Mouse (Mus musculus): ENCODE measurements at regions not wholly inside any gene's neighbourhood (a gene's known extent, or its start where the extent isn't known, plus 50 kb on each side); places are given as distances from the start of the nearest gene placed in this dataset.

GRCm38 (mm10) chr7:40751779-40752178 lies 146.3 kb upstream of the Vstm2b start:
- DNase-seq (ENCODE audit: low spot score): no peak

GRCm38 (mm10) chr7:40752195-40752594 lies 145.9 kb upstream of the Vstm2b start:
- DNase-seq (ENCODE audit: low spot score): no peak

GRCm38 (mm10) chr7:40753490-40753889 lies 144.6 kb upstream of the Vstm2b start:
- DNase-seq (ENCODE audit: low spot score): no peak

- DNase-seq (ENCODE audit: low spot score): no peak
Measured at GRCm38 (mm10) chr7:40762520-40762919, 135.6 kb upstream of the Vstm2b start.

- no peak for DNase-seq (ENCODE audit: low spot score)
Measured at GRCm38 (mm10) chr7:40766142-40766541, 132.0 kb upstream of the Vstm2b start.

DNA sequence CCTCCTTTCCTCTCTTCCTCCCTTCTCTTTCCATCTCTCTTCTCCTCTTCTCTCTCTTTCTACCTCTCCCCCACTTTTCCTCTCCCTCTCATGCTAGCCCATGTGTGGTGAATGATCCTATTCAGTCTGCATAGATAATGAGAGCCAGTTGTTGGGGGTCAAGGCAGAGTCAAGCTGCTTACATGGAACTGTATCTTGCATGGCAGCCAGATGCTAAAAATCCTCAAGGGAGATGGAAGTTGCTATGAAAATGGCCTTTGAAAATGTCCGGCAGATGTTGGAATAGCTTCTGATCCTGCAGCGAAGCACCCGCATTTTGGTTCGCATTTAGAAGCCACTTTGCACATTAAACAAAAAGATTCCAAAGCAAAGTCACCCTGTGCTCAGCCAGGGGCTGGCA lies 121.9 kb upstream of the Vstm2b start:
- DNase-seq (ENCODE audit: low spot score): no peak

- no peak for DNase-seq (ENCODE audit: low spot score)
Measured at GRCm38 (mm10) chr7:40784906-40785305, 113.2 kb upstream of the Vstm2b start.

- no peak for DNase-seq (ENCODE audit: low spot score)
Measured at GRCm38 (mm10) chr7:40786758-40787157, 111.4 kb upstream of the Vstm2b start.

DNA sequence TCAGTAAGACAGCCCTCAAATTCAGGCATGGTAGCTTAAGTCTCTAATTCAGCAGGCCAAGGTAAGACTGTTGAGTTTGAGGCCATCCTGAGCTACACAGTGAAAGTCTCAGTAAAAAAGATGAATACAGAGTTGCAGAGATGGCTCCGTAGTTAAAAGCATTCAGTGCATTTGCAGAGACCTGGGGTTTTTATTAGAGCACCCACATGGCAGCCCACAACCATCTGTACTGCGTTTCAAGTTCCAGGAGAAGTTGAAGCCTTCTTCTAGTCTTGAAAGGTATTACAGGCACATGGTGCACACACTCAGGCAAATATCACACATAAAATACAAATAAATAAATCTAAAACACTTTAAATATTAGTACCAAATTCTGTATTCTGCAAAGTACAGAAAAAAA lies 109.6 kb upstream of the Vstm2b start:
- DNase-seq (ENCODE audit: low spot score): no peak

GRCm38 (mm10) chr7:40794458-40795207 lies 103.5 kb upstream of the Vstm2b start:
- DNase-seq (ENCODE audit: low spot score): no peak

GRCm38 (mm10) chr7:40799794-40800193 lies 98.3 kb upstream of the Vstm2b start:
- DNase-seq (ENCODE audit: low spot score): no peak

DNA sequence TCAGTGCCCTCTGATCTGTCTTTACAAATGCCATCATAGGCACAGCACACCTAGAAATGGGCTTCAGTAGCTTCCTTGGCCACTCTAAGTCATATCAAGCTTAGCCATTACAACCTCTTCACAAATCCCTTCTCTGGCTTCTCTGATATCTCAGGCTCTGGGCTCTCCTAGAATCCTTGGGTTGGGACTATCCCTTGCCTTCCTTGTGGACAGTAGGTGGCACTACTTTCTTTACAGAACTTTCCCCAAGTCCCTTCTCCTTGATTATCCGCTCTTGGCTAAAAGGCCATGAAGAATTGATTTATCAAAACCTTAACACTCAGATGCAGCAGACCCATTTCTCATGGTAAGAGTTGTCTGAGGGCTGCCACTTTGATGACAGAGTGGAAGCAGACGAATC lies 96.8 kb upstream of the Vstm2b start:
- no peak for DNase-seq (ENCODE audit: low spot score)

DNA sequence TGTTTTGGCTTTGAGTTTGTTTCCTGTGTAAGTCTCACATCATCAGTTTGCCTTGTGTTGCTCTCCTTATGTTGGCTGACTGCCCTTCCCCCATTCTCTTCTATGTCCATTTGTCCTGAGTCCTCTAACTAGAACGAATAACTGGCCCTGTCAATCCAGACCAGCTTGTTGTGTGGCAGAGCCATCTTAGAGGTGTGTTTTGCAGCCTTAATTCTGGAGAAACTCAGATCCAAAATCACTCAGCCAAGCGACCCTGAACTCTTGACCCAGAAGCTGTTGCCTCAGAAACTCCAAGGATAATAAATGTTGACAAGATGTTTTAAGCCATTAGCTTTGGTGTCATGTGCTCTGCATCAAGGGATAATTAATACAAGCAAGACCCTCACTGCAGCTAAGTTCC lies 92.9 kb upstream of the Vstm2b start:
- no peak for DNase-seq (ENCODE audit: low spot score)

GRCm38 (mm10) chr7:40805866-40806265 lies 92.3 kb upstream of the Vstm2b start:
- no peak for DNase-seq (ENCODE audit: low spot score)

GRCm38 (mm10) chr7:40812952-40813351 lies 85.2 kb upstream of the Vstm2b start:
- DNase-seq (ENCODE audit: low spot score): no peak

GRCm38 (mm10) chr7:40825141-40825742 lies 72.9 kb upstream of the Vstm2b start:
- no peak for DNase-seq (ENCODE audit: low spot score)

- no peak for DNase-seq (ENCODE audit: low spot score)
Measured at GRCm38 (mm10) chr7:40829526-40829925, 68.6 kb upstream of the Vstm2b start.

DNA sequence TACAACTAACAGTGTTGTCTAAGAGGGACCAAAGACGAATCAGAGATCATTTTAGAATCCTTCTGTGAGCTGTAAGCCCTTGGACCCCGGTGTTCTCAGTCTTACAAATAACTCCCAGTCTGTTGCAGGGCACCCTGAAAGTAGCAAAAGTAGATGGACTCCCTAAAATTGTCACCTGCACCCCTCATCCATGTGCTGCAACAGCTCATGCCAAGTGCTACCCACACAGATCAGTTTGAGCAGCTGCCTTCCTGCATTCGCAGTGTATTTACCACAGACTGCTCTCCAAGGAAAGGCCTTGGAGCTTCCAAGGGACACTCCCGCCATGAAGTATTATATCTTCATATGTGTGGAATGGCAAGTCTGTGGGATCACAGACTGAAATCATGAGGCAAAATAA lies 66.5 kb upstream of the Vstm2b start:
- no peak for DNase-seq (ENCODE audit: low spot score)

DNA sequence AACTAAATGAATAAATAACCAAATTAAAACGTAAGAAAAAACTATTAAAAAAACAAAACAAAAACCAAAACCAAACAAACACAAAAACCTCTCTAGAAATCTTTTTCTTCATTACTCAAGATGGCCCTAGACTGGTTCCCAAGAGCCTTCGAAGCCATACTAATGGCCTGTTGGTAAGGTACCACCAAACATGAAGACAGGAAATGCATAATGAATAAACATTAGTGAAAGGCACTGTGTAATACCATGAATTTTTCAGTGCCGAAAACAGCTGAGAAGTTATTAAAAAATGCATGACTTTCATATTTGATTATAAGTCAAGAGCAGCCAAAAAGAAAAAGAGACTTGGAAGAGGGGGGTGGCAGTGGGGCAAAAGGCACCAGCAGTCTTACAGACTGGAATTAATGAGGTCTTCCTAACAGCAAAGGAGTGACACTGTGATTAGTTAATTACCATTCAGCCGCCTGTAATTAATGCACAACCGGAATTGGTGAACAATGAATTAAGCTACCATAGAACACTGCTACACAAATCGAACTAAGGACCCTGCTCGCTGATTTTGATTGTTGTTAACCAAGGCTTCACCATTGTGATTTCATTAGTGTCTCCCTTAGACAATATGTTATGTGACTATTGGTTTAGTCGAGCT lies 55.7 kb upstream of the Vstm2b start:
- no peak for DNase-seq (ENCODE audit: low spot score)

DNA sequence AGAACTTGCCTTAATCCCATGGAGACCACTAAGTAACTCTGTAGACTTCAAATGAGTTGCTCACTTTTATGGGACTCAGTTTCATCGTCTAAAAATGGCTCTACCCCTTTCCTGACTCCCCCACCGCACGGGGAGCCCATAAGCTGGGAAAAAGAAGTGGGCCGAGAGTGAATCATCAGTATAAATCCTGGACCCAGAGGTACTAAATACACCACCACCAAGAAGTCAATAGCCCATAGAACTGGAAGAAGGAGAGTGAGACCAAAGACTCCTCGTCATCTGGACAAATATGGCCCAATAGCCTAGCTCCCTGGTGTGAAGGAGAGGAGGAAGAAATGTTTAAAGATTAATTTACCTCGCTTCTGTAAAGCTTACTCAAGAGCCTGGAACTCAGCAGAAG lies 51.6 kb upstream of the Vstm2b start:
- DNase-seq (ENCODE audit: low spot score): no peak

All from ovary, postnatal 10 days (tissue).